Mouse (Mus musculus): Measurements from ENCODE around the gene Srarp.
A peak's percentile ranks its signal among the peaks of the same experiment; 100 is the strongest.

The Srarp gene

GRCm38 (mm10) chr4:141389366-141390150, 46.3 kb downstream of the Srarp start:
- DNase-seq (ENCODE audit: low spot score), result no peak

DNA sequence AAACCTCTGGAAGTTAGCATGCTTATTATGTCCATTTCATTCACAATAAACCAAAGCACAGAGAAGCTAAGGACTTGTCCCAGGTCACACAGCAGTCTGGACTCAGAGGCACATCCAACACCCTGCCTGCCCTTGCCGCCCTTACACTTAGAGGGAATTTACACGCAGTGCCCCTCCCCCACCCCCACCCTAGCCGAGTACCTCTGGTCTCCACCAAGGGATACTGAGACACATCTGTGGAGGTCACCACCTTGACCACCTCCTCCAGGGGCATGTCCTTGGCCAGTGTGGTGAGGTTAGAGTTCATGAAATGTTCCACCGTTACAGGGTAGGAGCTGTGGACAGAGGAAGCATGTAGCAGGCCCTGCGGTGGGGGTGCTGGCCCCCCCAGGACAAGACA, 48.0 kb downstream of the Srarp start:
- no peak for DNase-seq (ENCODE audit: low spot score)

DNA sequence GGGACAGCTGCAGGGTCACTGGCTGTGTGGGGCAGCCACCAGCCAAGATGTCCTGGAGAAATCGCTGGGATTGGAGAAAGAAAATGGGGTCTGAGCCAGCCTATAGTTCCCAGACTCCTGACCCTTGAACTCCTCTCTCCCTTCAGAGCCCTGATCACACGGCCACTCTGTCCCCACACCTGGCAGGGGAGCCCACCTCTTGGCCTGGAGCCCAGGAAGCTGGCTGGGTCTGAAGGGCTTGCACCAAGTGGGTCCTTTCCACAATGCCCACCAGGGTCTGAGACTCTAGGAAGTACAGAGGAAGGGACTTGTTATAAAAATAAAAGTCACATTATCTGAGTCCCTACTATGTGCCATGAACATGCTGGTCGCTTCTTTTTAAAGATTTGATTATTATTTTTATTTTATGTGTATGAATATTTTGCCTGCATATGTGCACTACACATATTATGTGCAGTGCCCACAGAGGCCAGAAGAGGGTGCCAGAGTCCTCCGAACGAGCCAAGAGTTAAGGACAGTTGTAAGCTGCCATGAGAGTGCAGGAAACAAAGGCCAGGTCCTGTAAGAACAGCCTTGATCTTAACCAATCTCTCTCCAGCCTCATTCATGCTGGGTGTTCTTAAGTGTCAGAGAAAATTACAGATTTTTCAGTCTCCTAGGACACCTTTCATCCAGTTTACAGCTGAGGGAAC, 48.7 kb downstream of the Srarp start:
- DNase-seq (ENCODE audit: low spot score), result peak; percentile 90

GRCm38 (mm10) chr4:141386150-141386549, 49.8 kb downstream of the Srarp start:
- no peak for DNase-seq (ENCODE audit: low spot score)

DNA sequence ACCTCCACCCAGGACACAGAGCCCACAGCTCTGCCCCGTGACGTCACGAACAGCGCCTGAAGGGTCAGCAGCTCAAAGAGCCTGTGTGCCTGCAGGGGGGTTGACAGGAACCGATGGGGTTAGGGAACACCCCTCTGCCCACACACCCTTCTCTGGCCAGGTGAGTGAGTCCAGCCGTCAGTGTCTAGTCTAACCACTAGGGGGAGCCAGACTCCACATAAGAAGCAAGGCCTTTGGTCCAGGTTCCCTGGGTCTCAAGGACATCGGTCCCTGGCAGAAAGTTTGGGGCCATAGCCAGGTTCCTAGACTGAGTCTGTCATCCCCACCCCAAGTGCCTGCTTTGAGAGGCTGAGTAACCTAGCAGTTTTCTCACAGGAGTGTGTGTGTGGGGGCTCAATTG, 50.6 kb downstream of the Srarp start:
- peak; percentile 85 for DNase-seq (ENCODE audit: low spot score)

All from retina, embryonic 14.5 days (tissue).